Mouse (Mus musculus): ENCODE data around the gene Rhoa.
"Not testable (repeated sequence)": the region's sequence is repeated elsewhere in the genome, so short reads cannot be mapped to it uniquely, and the experiment has no call there.

The Rhoa gene

GRCm38 (mm10) chr9:108287526-108288238, 18.2 kb upstream of the Rhoa start:
- not testable (repeated sequence) for DNase-seq (ENCODE audit: low read depth, low spot score)

- DNase-seq (ENCODE audit: low read depth, low spot score), result no peak
Observed at GRCm38 (mm10) chr9:108289347-108289746, 16.6 kb upstream of the Rhoa start.

GRCm38 (mm10) chr9:108290016-108290750, 15.7 kb upstream of the Rhoa start, which contains the start of gene Nicn1:
TSS of gene Nicn1 (plus strand) at chr9:108290429.
- peak; percentile 99 for DNase-seq (ENCODE audit: low read depth, low spot score)

GRCm38 (mm10) chr9:108290773-108291172, 15.2 kb upstream of the Rhoa start:
- DNase-seq (ENCODE audit: low read depth, low spot score), result no peak

- DNase-seq (ENCODE audit: low read depth, low spot score), result peak; percentile 38
Observed at GRCm38 (mm10) chr9:108296453-108297355, 9.2 kb upstream of the Rhoa start, which contains the start of gene Amt. TSS of gene Amt (plus strand) at chr9:108296853.

- no peak for DNase-seq (ENCODE audit: low read depth, low spot score)
Observed at GRCm38 (mm10) chr9:108301853-108302252, 4.1 kb upstream of the Rhoa start.

- no peak for DNase-seq (ENCODE audit: low read depth, low spot score)
Observed at GRCm38 (mm10) chr9:108304716-108305115, 1.2 kb upstream of the Rhoa start.

- DNase-seq (ENCODE audit: low read depth, low spot score), result no peak
Observed at GRCm38 (mm10) chr9:108305170-108305569, 759 bp upstream of the Rhoa start.

- peak; percentile 77 for DNase-seq (ENCODE audit: low read depth, low spot score)
Observed at GRCm38 (mm10) chr9:108306571-108306980, 647 bp downstream of the Rhoa start.

GRCm38 (mm10) chr9:108307021-108307807, 1.3 kb downstream of the Rhoa start:
- DNase-seq (ENCODE audit: low read depth, low spot score), result no peak

- peak; percentile 29 for DNase-seq (ENCODE audit: low read depth, low spot score)
Observed at GRCm38 (mm10) chr9:108308141-108308540, 2.2 kb downstream of the Rhoa start.

GRCm38 (mm10) chr9:108317572-108317971, 11.6 kb downstream of the Rhoa start:
- no peak for DNase-seq (ENCODE audit: low read depth, low spot score)

- no peak for DNase-seq (ENCODE audit: low read depth, low spot score)
Observed at GRCm38 (mm10) chr9:108318462-108318861, 12.5 kb downstream of the Rhoa start.

- not testable (repeated sequence) for DNase-seq (ENCODE audit: low read depth, low spot score)
Observed at GRCm38 (mm10) chr9:108322054-108322453, 16.1 kb downstream of the Rhoa start.

GRCm38 (mm10) chr9:108324784-108325183, 18.9 kb downstream of the Rhoa start:
- peak; percentile 78 for DNase-seq (ENCODE audit: low read depth, low spot score)

- DNase-seq (ENCODE audit: low read depth, low spot score), result no peak
Observed at GRCm38 (mm10) chr9:108325811-108326210, 19.9 kb downstream of the Rhoa start.

- DNase-seq (ENCODE audit: low read depth, low spot score), result no peak
Observed at GRCm38 (mm10) chr9:108337848-108338550, 32.1 kb downstream of the Rhoa start.

- no peak for DNase-seq (ENCODE audit: low read depth, low spot score)
Observed at GRCm38 (mm10) chr9:108338551-108338885, 32.6 kb downstream of the Rhoa start.

GRCm38 (mm10) chr9:108338886-108339781, 33.2 kb downstream of the Rhoa start, which contains the start of gene Gpx1:
TSS of gene Gpx1 (plus strand) at chr9:108338903.
- peak; percentile 96 for DNase-seq (ENCODE audit: low read depth, low spot score)
